Mouse (Mus musculus) testis, postnatal 14 days (tissue): ENCODE measurements around the gene Trim59.
A peak's percentile ranks its signal among the peaks of the same experiment; 100 is the strongest.
"Not testable (repeated sequence)": the region's sequence is repeated elsewhere in the genome, so short reads cannot be mapped to it uniquely, and the experiment has no call there.

Experiments used
- DNase-seq: peaks from one replicate; pipeline ENCODE4 v3.0.0; 2021; ENCODE audit warnings: low spot score

Gene Trim59

GRCm38 (mm10) chr3:69044645-69045399 lies at the start of gene Trim59:
TSS of gene Trim59 (minus strand) at chr3:69044755.
- peak; percentile 92 for DNase-seq

- no peak for DNase-seq
Observed at GRCm38 (mm10) chr3:69064005-69064404, 19.4 kb upstream of the Trim59 start.

DNA sequence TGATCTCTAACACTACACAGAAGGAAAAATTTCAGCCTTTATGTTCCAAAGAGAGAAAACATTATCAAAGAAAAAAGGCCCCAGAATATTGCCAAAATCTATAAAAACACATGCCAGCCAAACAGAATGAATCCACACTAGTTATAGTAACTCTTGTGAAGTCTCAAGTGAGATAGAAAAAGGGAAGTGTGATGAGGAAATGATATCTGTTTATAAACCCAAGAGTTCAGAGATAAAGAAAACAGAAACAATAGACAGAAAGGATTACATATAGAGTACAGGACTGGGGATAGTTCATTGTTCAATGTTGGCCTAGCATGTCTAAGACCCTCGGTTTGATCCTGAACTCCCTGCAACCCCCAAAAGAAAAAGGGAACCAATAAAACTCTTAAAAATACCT lies 18.2 kb upstream of the Trim59 start:
- no peak for DNase-seq

DNA sequence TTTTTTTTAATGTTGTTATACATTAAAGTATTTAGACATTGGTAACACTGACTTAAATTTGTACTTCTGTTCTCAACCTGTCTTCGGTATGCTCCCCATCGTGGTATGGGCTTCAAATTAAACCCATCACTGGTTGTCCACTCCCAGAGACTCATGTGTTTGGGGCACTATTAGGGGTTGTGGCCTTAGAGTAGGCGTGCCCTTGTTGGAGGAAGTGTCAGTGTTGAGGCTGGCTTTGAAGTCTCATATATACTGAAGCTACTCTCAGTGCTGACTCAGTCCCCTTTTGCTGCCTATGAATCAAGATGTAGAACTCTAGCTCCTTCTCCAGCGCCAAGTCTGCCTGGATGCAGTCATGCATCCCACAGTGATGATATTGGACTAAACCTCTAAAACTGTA lies 16.1 kb upstream of the Trim59 start:
- DNase-seq: no peak

GRCm38 (mm10) chr3:69055871-69056270 lies 11.3 kb upstream of the Trim59 start:
- no peak for DNase-seq

DNA sequence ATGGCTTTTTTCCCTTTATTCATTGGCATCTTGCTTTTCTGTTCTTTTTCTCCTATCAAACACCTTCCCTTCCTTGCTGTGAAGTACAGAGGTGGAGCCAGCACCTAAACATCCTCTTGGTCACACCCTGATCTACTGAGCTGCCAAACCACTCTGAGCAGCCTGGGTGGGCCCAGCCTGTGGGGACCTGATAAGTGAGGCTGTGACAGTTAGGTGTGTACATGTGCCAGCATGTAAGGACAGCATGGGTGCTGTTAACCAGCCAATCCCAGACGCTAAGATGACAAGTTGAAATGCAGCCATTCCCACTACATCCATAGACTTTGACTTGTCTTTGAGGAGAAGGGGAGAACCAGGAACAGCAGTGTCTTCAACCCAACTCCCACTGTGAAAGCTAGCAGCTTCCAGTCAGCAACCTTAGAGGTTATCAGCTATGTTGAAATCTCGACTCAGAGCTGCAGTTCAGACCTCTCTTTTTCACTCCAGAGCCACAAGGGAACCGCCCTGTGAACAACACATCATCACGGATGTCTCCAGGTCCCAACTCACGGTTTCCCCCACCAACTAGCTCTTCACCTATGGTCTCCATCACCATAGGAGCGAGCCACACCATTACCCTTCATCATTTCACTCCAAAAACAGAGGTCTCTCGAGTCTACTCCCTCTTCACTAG lies 10.3 kb upstream of the Trim59 start:
- no peak for DNase-seq

- DNase-seq: no peak
Observed at GRCm38 (mm10) chr3:69051894-69052293, 7.3 kb upstream of the Trim59 start.

GRCm38 (mm10) chr3:69049011-69049410 lies 4.5 kb upstream of the Trim59 start:
- DNase-seq: no peak

GRCm38 (mm10) chr3:69047684-69048083 lies 3.1 kb upstream of the Trim59 start:
- no peak for DNase-seq

DNA sequence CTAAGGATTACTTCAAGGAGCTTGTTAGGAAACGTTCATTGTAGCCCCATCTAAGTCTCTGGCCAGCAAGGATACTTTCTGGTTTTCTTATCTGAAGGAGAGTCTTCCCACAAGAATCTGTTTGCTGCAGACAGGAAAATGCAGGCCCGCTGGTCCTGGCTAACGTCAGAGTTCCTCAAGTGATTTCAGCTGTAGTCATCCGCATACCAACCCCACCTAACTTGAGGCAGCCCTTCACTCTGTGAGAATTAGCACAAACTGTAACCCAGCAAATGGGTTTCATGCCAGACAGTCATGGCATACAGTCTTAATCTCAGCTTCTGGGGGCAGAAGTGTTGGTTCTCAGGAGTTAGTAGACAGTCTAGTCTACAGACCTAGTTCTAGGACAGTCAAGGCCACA lies 2.0 kb upstream of the Trim59 start:
- no peak for DNase-seq

- no peak for DNase-seq
Observed at GRCm38 (mm10) chr3:69045750-69046149, 1.2 kb upstream of the Trim59 start.

DNA sequence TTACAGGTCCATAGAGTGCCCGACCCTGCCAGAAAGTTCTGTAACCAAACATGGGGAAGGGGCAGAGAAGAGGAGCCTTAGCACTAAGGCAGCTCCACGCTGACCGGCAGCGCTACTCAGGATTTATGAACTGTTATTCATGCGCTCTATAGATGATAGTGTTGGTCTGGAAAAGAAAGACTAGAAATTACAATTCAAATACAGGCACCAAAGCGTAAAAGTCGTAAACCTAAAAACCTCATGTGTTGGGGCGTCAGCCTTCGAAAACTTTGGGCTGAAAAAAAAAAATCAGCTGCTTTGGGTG lies 797 bp upstream of the Trim59 start:
- DNase-seq: no peak

GRCm38 (mm10) chr3:69044167-69044591 lies 376 bp downstream of the Trim59 start:
- DNase-seq: no peak

GRCm38 (mm10) chr3:69041298-69041697 lies 3.3 kb downstream of the Trim59 start:
- DNase-seq: no peak

DNA sequence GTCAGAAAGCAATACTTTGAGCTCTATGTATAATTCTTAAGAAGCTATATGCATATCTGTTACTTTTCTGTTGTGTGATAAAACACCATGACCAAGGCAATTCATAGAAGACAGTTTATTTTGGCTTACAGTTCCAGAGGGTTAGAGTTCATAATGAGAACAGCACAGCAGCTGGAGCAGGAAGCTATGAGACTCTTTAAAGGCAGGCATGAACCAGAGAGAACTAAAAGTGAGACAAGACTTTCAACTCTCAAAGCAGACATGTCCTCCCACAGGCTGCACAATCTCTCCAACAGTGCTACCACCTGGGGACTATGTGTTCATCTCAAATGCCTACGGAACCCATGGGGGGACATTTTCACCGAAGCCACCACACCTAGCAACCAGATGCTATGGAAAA lies 4.5 kb downstream of the Trim59 start:
- DNase-seq: no peak

DNA sequence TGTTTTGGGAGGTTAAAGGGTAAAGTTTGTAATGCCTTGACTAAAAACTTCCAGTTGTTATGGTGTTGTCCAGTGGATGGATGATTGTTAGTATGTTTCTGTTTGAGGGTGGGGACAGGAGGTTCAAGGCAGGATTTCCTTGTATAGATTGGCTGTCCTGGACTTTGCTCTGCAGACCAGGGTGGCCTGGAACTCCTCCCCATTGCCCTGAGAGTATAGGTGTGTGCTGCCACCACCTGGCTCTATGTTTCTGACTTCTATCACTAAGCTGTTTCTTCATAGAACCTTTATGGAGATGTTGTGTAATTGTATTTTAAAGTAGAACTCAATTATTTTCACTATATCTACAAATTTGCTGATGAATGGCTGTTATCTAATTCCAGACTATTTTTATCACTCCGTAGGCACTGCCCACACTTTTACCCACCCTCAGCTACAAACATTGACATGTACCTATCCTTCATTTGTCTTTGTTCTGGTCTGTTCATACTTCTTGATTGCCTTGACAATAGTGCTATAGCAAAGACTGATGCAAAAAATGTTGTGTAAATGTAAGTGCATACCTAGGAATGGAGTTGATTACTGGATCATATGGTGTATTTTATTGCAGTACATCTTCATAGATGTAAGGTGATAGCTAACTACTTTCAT lies 18.3 kb downstream of the Trim59 start:
- DNase-seq: no peak

GRCm38 (mm10) chr3:69020764-69021163 lies 23.8 kb downstream of the Trim59 start:
- no peak for DNase-seq

- no peak for DNase-seq
Observed at GRCm38 (mm10) chr3:69020285-69020684, 24.3 kb downstream of the Trim59 start.

DNA sequence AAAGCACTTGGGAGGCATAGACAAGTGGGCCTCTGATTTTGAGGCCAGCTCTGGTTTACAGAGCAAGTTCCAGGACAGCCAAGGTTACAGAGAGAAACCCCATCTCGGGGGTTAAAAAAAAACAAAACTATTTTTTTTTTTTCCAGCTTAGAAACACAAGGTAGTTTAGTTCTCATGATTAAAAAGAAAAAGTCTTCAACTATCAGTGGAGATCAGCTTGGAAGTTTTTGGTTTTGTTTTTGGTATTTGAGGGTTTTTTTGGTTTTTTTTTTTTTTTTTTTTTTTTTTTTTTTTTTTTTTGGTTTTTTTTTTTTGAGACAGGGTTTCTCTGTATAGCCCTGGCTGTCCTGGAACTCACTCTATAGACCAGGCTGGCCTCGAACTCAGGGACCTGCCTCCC lies 25.9 kb downstream of the Trim59 start:
- DNase-seq: not testable (repeated sequence)

DNA sequence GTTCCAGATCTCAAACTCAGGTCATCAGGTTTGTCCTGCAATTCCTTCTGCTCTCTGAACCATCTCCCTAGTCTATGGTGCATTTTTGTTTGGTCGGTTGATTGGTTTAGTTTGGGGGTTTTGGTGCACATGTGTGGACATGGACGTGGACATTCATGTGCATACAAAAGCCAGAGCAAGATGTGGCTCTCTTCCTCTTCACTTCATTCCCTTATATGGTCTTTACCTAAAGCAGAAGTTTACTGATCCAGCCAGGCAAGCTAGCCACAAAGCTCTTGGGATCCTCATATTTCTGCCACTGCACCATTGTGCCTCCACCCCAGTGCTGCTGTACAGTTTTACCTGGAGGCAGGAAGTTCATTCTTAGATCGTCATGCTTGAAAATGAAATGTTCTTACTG lies 27.4 kb downstream of the Trim59 start:
- DNase-seq: no peak

DNA sequence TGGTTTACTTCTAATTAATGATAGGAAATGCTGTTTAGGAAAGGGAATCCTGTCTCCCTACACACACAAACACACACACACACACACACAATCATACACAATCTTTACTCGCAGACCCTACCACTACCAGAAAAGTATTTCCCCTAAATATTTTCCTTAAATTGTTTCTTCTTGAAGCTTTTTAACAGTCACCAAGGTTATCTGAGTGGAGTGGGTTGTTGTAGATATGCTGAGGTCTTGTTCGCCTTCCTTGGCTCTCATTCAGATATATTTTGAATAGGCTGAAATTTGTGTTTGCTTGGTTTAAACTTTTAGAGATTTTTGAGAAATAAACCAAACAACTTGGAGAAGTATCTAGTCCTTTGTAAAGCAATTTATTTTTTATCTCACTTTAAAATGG lies 35.7 kb downstream of the Trim59 start:
- DNase-seq: no peak

- DNase-seq: no peak
Observed at GRCm38 (mm10) chr3:69006246-69006760, 38.3 kb downstream of the Trim59 start.
